Comparison of ENCODE assay signal across 29 mouse cellular contexts in genomic region chr13:17042332-17042731, GRCm38 (mm10).
"Had no signal": no experiment of that assay in that cellular context is flagged by ENCODE, and none has a peak within 500 bp of the region (broad histone marks: within the 10 kb centered on the region; RNA-seq: fewer than 3 reads in every experiment).

No protein-coding gene starts in this region.

- H3K9ac ChIP-seq: embryonic facial prominence, embryonic 12.5 days; embryonic facial prominence, embryonic 13.5 days; embryonic facial prominence, embryonic 15.5 days; forebrain, embryonic 12.5 days; forebrain, embryonic 13.5 days; forebrain, embryonic 15.5 days; forebrain, postnatal 0 days had no signal

- H3K9me3 ChIP-seq: embryonic facial prominence, embryonic 10.5 days; embryonic facial prominence, embryonic 12.5 days; embryonic facial prominence, embryonic 13.5 days; embryonic facial prominence, embryonic 15.5 days; forebrain, embryonic 10.5 days; forebrain, embryonic 12.5 days; forebrain, embryonic 13.5 days; forebrain, embryonic 15.5 days had no signal

- H3K27ac ChIP-seq: embryonic facial prominence, embryonic 10.5 days; embryonic facial prominence, embryonic 12.5 days; embryonic facial prominence, embryonic 13.5 days; embryonic facial prominence, embryonic 15.5 days; forebrain, embryonic 10.5 days; forebrain, embryonic 12.5 days; forebrain, embryonic 13.5 days; forebrain, embryonic 15.5 days; gastrocnemius, adult 2 months; heart, adult 2 months had no signal

- DNase-seq: cerebellum, adult 18-20 months; cerebellum, adult 2 months; cerebellum, adult 8-10 months; cerebellum, adult 9-10 months; cerebellum, adult 9-11 months; cerebellum, postnatal 10 days; cerebellum, postnatal 25 days; cerebellum, postnatal 36 days; embryo, embryonic 11 days; forebrain, postnatal 0 days; gastrocnemius, adult 2 months; gastrocnemius, postnatal 10 days; gastrocnemius, postnatal 14 days; gastrocnemius, postnatal 25 days; gastrocnemius, postnatal 36 days; heart, adult 11 months; heart, adult 18-20 months; heart, adult 2 months had no signal

- H3K4me3 ChIP-seq: embryonic facial prominence, embryonic 10.5 days; embryonic facial prominence, embryonic 12.5 days; embryonic facial prominence, embryonic 13.5 days; embryonic facial prominence, embryonic 15.5 days; erythroblast, embryonic 14.5 days; forebrain, embryonic 10.5 days; forebrain, embryonic 12.5 days; forebrain, embryonic 13.5 days; forebrain, embryonic 15.5 days; gastrocnemius, adult 2 months; heart, adult 2 months had no signal

- H3K27me3 ChIP-seq: embryonic facial prominence, embryonic 12.5 days; embryonic facial prominence, embryonic 13.5 days; embryonic facial prominence, embryonic 15.5 days; forebrain, embryonic 12.5 days; forebrain, embryonic 13.5 days; forebrain, embryonic 15.5 days had no signal

- H3K36me3 ChIP-seq: embryonic facial prominence, embryonic 10.5 days; embryonic facial prominence, embryonic 12.5 days; embryonic facial prominence, embryonic 13.5 days; embryonic facial prominence, embryonic 15.5 days; forebrain, embryonic 10.5 days; forebrain, embryonic 12.5 days; forebrain, embryonic 15.5 days had no signal

- ATAC-seq: forebrain, embryonic 13.5 days; forebrain, embryonic 14.5 days; forebrain, embryonic 15.5 days; forebrain, embryonic 16.5 days; forebrain, postnatal 0 days had no signal

- H3K4me2 ChIP-seq: embryonic facial prominence, embryonic 12.5 days; embryonic facial prominence, embryonic 13.5 days; embryonic facial prominence, embryonic 15.5 days; forebrain, embryonic 12.5 days; forebrain, embryonic 13.5 days; forebrain, embryonic 15.5 days had no signal

- H3K4me1 ChIP-seq: embryonic facial prominence, embryonic 12.5 days; embryonic facial prominence, embryonic 13.5 days; embryonic facial prominence, embryonic 15.5 days; forebrain, embryonic 10.5 days; forebrain, embryonic 12.5 days; forebrain, embryonic 13.5 days; forebrain, embryonic 15.5 days had no signal
